Mouse (Mus musculus) midbrain, embryonic 12.5 days (tissue): Measurements from ENCODE around the gene Wdr60. TPM values are rescaled to one million over a fixed set of nuclear protein-coding genes. Genes with fewer than 3 reads are reported as not detected.

ENCODE experiments used
- ATAC-seq: fragments of 200-750 bp; cut with Nextera tagmentation; 2 replicates; pipeline ENCODE4 v1.8.0; 2017; ENCODE audit warnings: low read depth, moderate TSS enrichment, moderate library complexity; ENCODE audit not compliant: low FRiP score
- H3K27ac ChIP-seq: fragments of 300-500 bp; sonication (generic); replicated peaks from 2 replicates; pipeline ENCODE4 v1.5.1; 2016; ENCODE audit warnings: mild to moderate bottlenecking
- H3K27me3 ChIP-seq: fragments of 300-500 bp; sonication (generic); 2 replicates; pipeline ENCODE4 v1.6.1; 2016; ENCODE audit warnings: mild to moderate bottlenecking
- H3K36me3 ChIP-seq: fragments of 300-500 bp; sonication (generic); 2 replicates; pipeline ENCODE4 v1.6.1; 2016
- H3K4me1 ChIP-seq: fragments of 300-500 bp; sonication (generic); 2 replicates; pipeline ENCODE4 v1.6.1; 2016
- H3K4me2 ChIP-seq: fragments of 300-500 bp; sonication (generic); replicated peaks from 2 replicates; pipeline ENCODE4 v1.6.1; 2016; ENCODE audit warnings: mild to moderate bottlenecking, moderate library complexity
- H3K4me3 ChIP-seq: fragments of 300-500 bp; sonication (generic); 2 replicates; pipeline ENCODE4 v1.5.1; 2016; ENCODE audit warnings: mild to moderate bottlenecking
- H3K9ac ChIP-seq: fragments of 300-500 bp; sonication (generic); replicated peaks from 2 replicates; pipeline ENCODE4 v1.6.1; 2016; ENCODE audit warnings: mild to moderate bottlenecking, moderate library complexity
- H3K9me3 ChIP-seq: fragments of 300-500 bp; sonication (generic); 2 replicates; pipeline ENCODE4 v1.6.1; 2016; ENCODE audit warnings: mild to moderate bottlenecking
- WGBS: fragments of 180-500 bp; shearing (Covaris S2); methylation state at CpG from one replicate; pipeline ENCODE4 v1.1.7; 2016; 5-methylcytosine and 5-hydroxymethylcytosine counted together
- polyA plus RNA-seq: library from polyadenylated mRNA; unstranded; fragments of >200 nt; fragmentation: Nextera tagmentation; extraction: Ambion mirVana; gene quantifications from 2 replicates; pipeline ENCODE4 v1.2.1, GENCODE M21; 2016

The Wdr60 gene
- 16.6 and 19.0 TPM in 2 replicates for polyA plus RNA-seq

GRCm38 (mm10) chr12:116262555-116263341, at the start of gene Wdr60:
Gene Wdr60 (minus strand): TSS chr12:116263022.
- ATAC-seq = peak; percentile 99
- 4% methylated on average over 47 of the region's 47 CpGs for WGBS
- peak within 1 kb of the TSS; percentile 71 for H3K27ac ChIP-seq

DNA sequence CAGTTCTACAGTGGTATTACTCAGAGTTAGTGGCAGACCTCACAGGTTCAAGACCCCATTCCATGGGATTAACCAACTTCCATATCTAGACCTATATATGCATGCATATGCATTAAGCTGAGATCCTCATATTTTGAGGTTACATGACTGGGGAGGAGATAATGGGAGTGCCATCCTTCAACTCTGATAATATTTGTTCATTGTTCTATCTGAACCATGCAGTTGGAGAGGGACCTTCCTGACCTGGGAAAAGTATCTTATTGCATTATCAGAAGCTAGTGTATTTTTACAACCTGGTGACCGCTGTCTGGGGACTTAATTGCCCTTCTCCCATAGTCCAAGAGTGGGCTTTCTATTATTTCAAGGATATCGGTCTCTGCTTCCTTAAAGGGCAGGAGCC, 45.8 kb upstream of the Wdr60 start:
- Histone ChIP-seq H3K4me3 (no peak overlapping the region), H3K36me3 (no peaks in the 10 kb centered on the region), H3K9ac (no peak overlapping the region), H3K27ac (no peak overlapping the region), H3K27me3 (no peaks in the 10 kb centered on the region), H3K9me3 (no peaks in the 10 kb centered on the region), H3K4me1 (no peaks in the 10 kb centered on the region), H3K4me2 (no peak overlapping the region)
- 89% methylated on average over 2 of the region's 2 CpGs for WGBS
- ATAC-seq = no peak

More at GRCm38 (mm10) chr12:116262555-116263341, at the start of gene Wdr60:
- Histone ChIP-seq H3K27me3 (0 out of 2 replicates have a peak, but pooled peaks cover 6% of the 10 kb centered on the region), H3K9ac (peak within 1 kb of the TSS; percentile 65), H3K36me3 (no peaks in the 10 kb centered on the region), H3K4me3 (peak within 1 kb of the TSS; percentile 53), H3K4me1 (peaks cover 6% of the 10 kb centered on the region; the same call in 1 of the 2 replicates), H3K4me2 (peak within 1 kb of the TSS; percentile 61), H3K9me3 (no peaks in the 10 kb centered on the region)

DNA sequence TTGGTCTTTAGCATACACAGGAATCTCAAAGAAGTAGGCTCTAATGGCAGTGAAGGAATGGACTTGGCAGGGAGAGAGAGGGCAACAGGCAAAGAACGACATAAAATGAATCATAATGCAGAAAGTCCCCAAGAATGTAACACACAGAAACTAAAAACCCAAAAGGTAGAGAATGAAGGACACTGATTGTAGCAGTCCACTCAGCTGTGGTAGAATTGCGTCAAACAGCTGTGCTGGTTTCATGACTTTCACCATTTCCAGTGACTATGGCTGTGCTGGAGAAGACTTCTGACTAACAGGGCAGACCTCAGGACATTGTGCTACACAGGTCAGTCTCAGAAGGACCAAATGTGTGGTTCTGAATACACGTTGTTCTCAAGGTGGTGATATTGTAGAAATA, 45.0 kb upstream of the Wdr60 start:
- H3K4me3 ChIP-seq = no peak overlapping the region
- no peak for ATAC-seq
- H3K4me2 ChIP-seq = no peak overlapping the region
- 88% methylated on average over 3 of the region's 3 CpGs for WGBS
- no peaks in the 10 kb centered on the region for H3K27me3 ChIP-seq
- H3K9me3 ChIP-seq = no peaks in the 10 kb centered on the region
- no peak overlapping the region for H3K27ac ChIP-seq
- no peak overlapping the region for H3K9ac ChIP-seq
- no peaks in the 10 kb centered on the region for H3K4me1 ChIP-seq
- no peaks in the 10 kb centered on the region for H3K36me3 ChIP-seq

DNA sequence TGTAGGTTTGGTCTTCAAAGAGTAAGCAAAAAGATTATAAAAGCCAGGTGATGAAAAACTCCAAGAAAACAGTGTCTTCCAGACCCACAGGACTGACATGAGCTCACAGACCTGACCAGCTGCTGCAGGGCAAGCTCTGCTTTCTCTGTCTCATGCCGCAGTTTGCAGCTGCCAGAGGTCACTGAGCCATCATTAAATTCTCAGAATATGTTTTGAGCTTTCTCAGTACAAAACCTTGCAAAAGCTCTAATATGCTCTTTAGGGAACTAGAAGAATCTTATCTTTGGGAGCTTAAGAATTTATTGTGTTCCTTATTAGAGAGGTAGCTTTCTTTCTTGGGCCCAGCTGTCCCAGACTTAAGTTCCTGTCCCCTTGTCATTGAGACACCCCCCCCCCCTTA, 43.2 kb upstream of the Wdr60 start:
- no peaks in the 10 kb centered on the region for H3K27me3 ChIP-seq
- no peaks in the 10 kb centered on the region for H3K4me1 ChIP-seq
- H3K9ac ChIP-seq = no peak overlapping the region
- H3K9me3 ChIP-seq = no peaks in the 10 kb centered on the region
- no peak overlapping the region for H3K4me3 ChIP-seq
- no peak for ATAC-seq
- no peaks in the 10 kb centered on the region for H3K36me3 ChIP-seq
- H3K27ac ChIP-seq = no peak overlapping the region
- WGBS = 54% methylated on average over 1 of the region's 1 CpGs
- no peak overlapping the region for H3K4me2 ChIP-seq

GRCm38 (mm10) chr12:116302181-116302580, 39.4 kb upstream of the Wdr60 start:
- Histone ChIP-seq H3K27me3 (no peaks in the 10 kb centered on the region), H3K9ac (no peak overlapping the region), H3K9me3 (no peaks in the 10 kb centered on the region), H3K4me1 (no peaks in the 10 kb centered on the region), H3K36me3 (no peaks in the 10 kb centered on the region), H3K27ac (no peak overlapping the region), H3K4me3 (no peak overlapping the region), H3K4me2 (no peak overlapping the region)
- no peak for ATAC-seq

- H3K4me2 ChIP-seq = no peak overlapping the region
- H3K9me3 ChIP-seq = no peaks in the 10 kb centered on the region
- no peaks in the 10 kb centered on the region for H3K27me3 ChIP-seq
- H3K4me1 ChIP-seq = no peaks in the 10 kb centered on the region
- no peaks in the 10 kb centered on the region for H3K36me3 ChIP-seq
- H3K27ac ChIP-seq = no peak overlapping the region
- no peak overlapping the region for H3K9ac ChIP-seq
- H3K4me3 ChIP-seq = no peak overlapping the region
- WGBS = 97% methylated on average over 2 of the region's 2 CpGs
- no peak for ATAC-seq
Measured at GRCm38 (mm10) chr12:116299906-116300305, 37.1 kb upstream of the Wdr60 start.

GRCm38 (mm10) chr12:116293599-116294292, 30.9 kb upstream of the Wdr60 start:
- Histone ChIP-seq H3K36me3 (no peaks in the 10 kb centered on the region), H3K27ac (no peak overlapping the region), H3K9me3 (no peaks in the 10 kb centered on the region), H3K27me3 (no peaks in the 10 kb centered on the region), H3K4me1 (no peaks in the 10 kb centered on the region), H3K9ac (no peak overlapping the region), H3K4me3 (no peak overlapping the region), H3K4me2 (no peak overlapping the region)
- 87% methylated on average over 4 of the region's 4 CpGs for WGBS
- ATAC-seq = no peak

GRCm38 (mm10) chr12:116293185-116293584, 30.4 kb upstream of the Wdr60 start:
- Histone ChIP-seq H3K4me1 (no peaks in the 10 kb centered on the region), H3K27ac (no peak overlapping the region), H3K9ac (no peak overlapping the region), H3K36me3 (no peaks in the 10 kb centered on the region), H3K27me3 (no peaks in the 10 kb centered on the region), H3K4me2 (no peak overlapping the region), H3K9me3 (no peaks in the 10 kb centered on the region), H3K4me3 (no peak overlapping the region)
- no peak for ATAC-seq
- 90% methylated on average over 2 of the region's 2 CpGs for WGBS

- no peak for ATAC-seq
- no peak overlapping the region for H3K4me3 ChIP-seq
- 87% methylated on average over 2 of the region's 2 CpGs for WGBS
- H3K27ac ChIP-seq = no peak overlapping the region
- no peaks in the 10 kb centered on the region for H3K9me3 ChIP-seq
- no peaks in the 10 kb centered on the region for H3K27me3 ChIP-seq
- no peak overlapping the region for H3K4me2 ChIP-seq
- peaks cover 9% of the 10 kb centered on the region for H3K4me1 ChIP-seq
- no peaks in the 10 kb centered on the region for H3K36me3 ChIP-seq
- H3K9ac ChIP-seq = no peak overlapping the region
Measured at GRCm38 (mm10) chr12:116283511-116283910, 20.7 kb upstream of the Wdr60 start.

DNA sequence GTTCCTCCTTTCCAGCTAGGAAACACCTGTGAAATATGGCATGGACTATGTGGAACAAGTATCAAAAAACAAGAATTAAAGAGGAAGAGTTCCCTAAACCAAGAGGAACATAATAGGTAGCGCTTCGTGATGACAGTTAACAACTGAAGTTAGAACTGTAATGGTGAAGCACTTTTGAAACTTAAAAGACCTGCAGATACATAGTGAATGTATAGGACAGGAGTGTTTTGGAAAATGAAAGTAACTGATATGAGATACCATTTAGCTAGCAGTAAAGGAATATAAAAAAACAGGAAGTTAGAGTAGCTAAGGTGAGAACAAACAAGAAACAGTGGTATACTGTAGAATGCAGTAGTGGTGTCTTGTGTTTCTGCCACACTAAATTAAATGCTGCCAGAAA, 20.0 kb upstream of the Wdr60 start:
- H3K4me1 ChIP-seq = peaks cover 9% of the 10 kb centered on the region
- no peaks in the 10 kb centered on the region for H3K36me3 ChIP-seq
- ATAC-seq = no peak
- no peaks in the 10 kb centered on the region for H3K9me3 ChIP-seq
- H3K4me2 ChIP-seq = no peak overlapping the region
- no peak overlapping the region for H3K27ac ChIP-seq
- WGBS = 98% methylated on average over 2 of the region's 2 CpGs
- no peaks in the 10 kb centered on the region for H3K27me3 ChIP-seq
- no peak overlapping the region for H3K9ac ChIP-seq
- no peak overlapping the region for H3K4me3 ChIP-seq

GRCm38 (mm10) chr12:116281427-116282281, 18.8 kb upstream of the Wdr60 start:
- H3K36me3 ChIP-seq = no peaks in the 10 kb centered on the region

More at GRCm38 (mm10) chr12:116281427-116282281, 18.8 kb upstream of the Wdr60 start:
- Histone ChIP-seq H3K27ac (peak overlapping the region; percentile 94), H3K27me3 (no peaks in the 10 kb centered on the region), H3K9me3 (no peaks in the 10 kb centered on the region), H3K9ac (peak overlapping the region; percentile 95), H3K4me1 (peaks cover 9% of the 10 kb centered on the region), H3K4me2 (peak overlapping the region; percentile 99), H3K4me3 (peak overlapping the region; percentile 97)
- under 1% methylated on average over 55 of the region's 55 CpGs for WGBS
- ATAC-seq = no peak
